Mouse (Mus musculus) embryonic fibroblast, embryonic 13.5 days (primary cell): ENCODE data around the gene Cep41.

ENCODE experiments used
- CTCF ChIP-seq: IDR thresholded peaks from 2 replicates; pipeline ENCODE4 v1.5.1; 2011; ENCODE audit warnings: mild to moderate bottlenecking, control low read depth, low read length, moderate library complexity, borderline replicate concordance; ENCODE audit not compliant: insufficient read depth
- POLR2A ChIP-seq: IDR thresholded peaks from 2 replicates; pipeline ENCODE4 v1.6.1; 2011; ENCODE audit warnings: low read depth, mild to moderate bottlenecking, control low read depth, low read length, moderate library complexity

- TF ChIP-seq POLR2A (no peak), CTCF (no peak)
Measured at GRCm38 (mm10) chr6:30629989-30630388, 63.6 kb downstream of the Cep41 start.
